Mouse (Mus musculus) fibroblast of lung, adult 2 months (primary cell): ENCODE results near the gene Gm436.

Experiments
- DNase-seq: peaks from one replicate; pipeline ENCODE4 v3.0.0-alpha.2; 2011; ENCODE audit warnings: low read depth

The Gm436 gene

GRCm38 (mm10) chr4:144686268-144686667, at the start of gene Gm436:
Gene Gm436 (minus strand): TSS chr4:144686368.
- no peak for DNase-seq

- DNase-seq: no peak
Observed at GRCm38 (mm10) chr4:144721304-144721703, 35.1 kb upstream of the Gm436 start, which contains the start of gene Gm13178. Gene Gm13178 (minus strand): TSS chr4:144721404.

- DNase-seq: no peak
Observed at GRCm38 (mm10) chr4:144719691-144720090, 33.5 kb upstream of the Gm436 start.

GRCm38 (mm10) chr4:144718288-144718687, 32.1 kb upstream of the Gm436 start:
- DNase-seq: no peak

GRCm38 (mm10) chr4:144638263-144638662, 47.9 kb downstream of the Gm436 start:
- no peak for DNase-seq
